Mouse (Mus musculus): ENCODE measurements around the gene Slc35a3. TPM values are rescaled to one million over a fixed set of nuclear protein-coding genes. Genes with fewer than 3 reads are reported as not detected.

Gene Slc35a3
- total and polyA plus RNA-seq, 3 experiments = 16.3 to 45.7 (median 24.6) TPM

- TF ChIP-seq CHD1 (IDR thresholded peaks at IDR 0.05; ENCODE audit: low read depth, low read length) (peak; percentile 76), MXI1 (IDR thresholded peaks at IDR 0.05; ENCODE audit: low read depth, low read length) (0 out of 2 replicates have a peak, but pooled peaks have one; percentile 6), CTCF (conservative IDR thresholded peaks at IDR 0.05 in 1 of 2, IDR thresholded peaks at IDR 0.05 in 1 of 2; ENCODE audit: low read depth in 2 of 2, low read length in 2 of 2) (no peak), POLR2A (IDR thresholded peaks at IDR 0.05; ENCODE audit: low read depth, low read length) (no peak), MAX (IDR thresholded peaks at IDR 0.05; ENCODE audit: low read length) (no peak), GABPA (IDR thresholded peaks at IDR 0.05; ENCODE audit: insufficient replicate concordance, low read depth, low read length) (no peak), RCOR1 (conservative IDR thresholded peaks at IDR 0.05; ENCODE audit: low read depth, low read length) (no peak)
- peak overlapping the region; percentile 92 for H3K9ac ChIP-seq (ENCODE audit: insufficient read depth, low read depth)
- H3K9me3 ChIP-seq (replicated peaks; ENCODE audit: low read length) = no peaks in the 10 kb centered on the region
- peaks cover 4 to 53% of the 10 kb centered on the region in 2 experiments; a peak in 3 of 4 replicates for H3K4me1 ChIP-seq (ENCODE audit: control insufficient read depth in 1 of 2, insufficient read depth in 2 of 2)
- peak overlapping the region; percentile 60 for H3K27ac ChIP-seq (ENCODE audit: insufficient read depth, low read depth)
- no peaks in the 10 kb centered on the region for H3K27me3 ChIP-seq (replicated peaks)
- peak overlapping the region; percentile 86 for H3K4me2 ChIP-seq (ENCODE audit: insufficient read depth, low read depth, poor library complexity, severe bottlenecking)
- H3K36me3 ChIP-seq (replicated peaks in 1 of 2; ENCODE audit: control insufficient read depth in 1 of 2, insufficient read depth in 1 of 2, low read length in 1 of 2) = peaks cover 0 to 2% of the 10 kb centered on the region in 2 experiments
- peak overlapping the region; percentile 76 to 97 (median 95) for H3K4me3 ChIP-seq (replicated peaks in 1 of 3; ENCODE audit: low read depth in 2 of 3, low read length in 2 of 3, poor library complexity in 1 of 3)
- dilution Hi-C loops (cut with MboI; ENCODE audit: extremely low pct_ligation_motif_present, extremely low pct_unique_long_range_greater_than_20kb, low sequenced_read_pairs) = no loop called here
- peaks cover 54% of the 10 kb centered on the region for H3K79me2 ChIP-seq (replicated peaks; ENCODE audit: control insufficient read depth, extremely low read depth, insufficient read depth, poor library complexity, severe bottlenecking)
- in situ Hi-C loops (cut with MboI; ENCODE audit: low pct_ligation_motif_present, low pct_unique_long_range_greater_than_20kb, low sequenced_read_pairs) = no loop called here
- DNase-seq (ENCODE audit: extremely low read depth) = no peak
These were observed 51.3 kb downstream of the Slc35a3 start for GRCm38 (mm10) chr3:116661288-116661869.

GRCm38 (mm10) chr3:116659856-116660430 is 52.7 kb downstream of the Slc35a3 start:
- Histone ChIP-seq H3K27ac (ENCODE audit: insufficient read depth, low read depth) (peak overlapping the region; percentile 28; the same call in 1 of the 2 replicates), H3K4me3 (replicated peaks in 1 of 3; ENCODE audit: low read depth in 2 of 3, low read length in 2 of 3, poor library complexity in 1 of 3) (peak overlapping the region; percentile 30 to 76 (median 54)), H3K9me3 (replicated peaks; ENCODE audit: low read length) (no peaks in the 10 kb centered on the region), H3K4me2 (ENCODE audit: insufficient read depth, low read depth, poor library complexity, severe bottlenecking) (peak overlapping the region; percentile 98), H3K27me3 (replicated peaks) (no peaks in the 10 kb centered on the region), H3K9ac (ENCODE audit: insufficient read depth, low read depth) (peak overlapping the region; percentile 92), H3K4me1 (ENCODE audit: control insufficient read depth in 1 of 2, insufficient read depth in 2 of 2) (peaks cover 8 to 67% of the 10 kb centered on the region in 2 experiments; a peak in 3 of 4 replicates), H3K36me3 (replicated peaks in 1 of 2; ENCODE audit: control insufficient read depth in 1 of 2, insufficient read depth in 1 of 2, low read length in 1 of 2) (peaks cover 0 to 3% of the 10 kb centered on the region in 2 experiments), H3K79me2 (replicated peaks; ENCODE audit: control insufficient read depth, extremely low read depth, insufficient read depth, poor library complexity, severe bottlenecking) (peaks cover 67% of the 10 kb centered on the region)
- DNase-seq (ENCODE audit: extremely low read depth) = no peak
- dilution Hi-C loops (cut with MboI; ENCODE audit: extremely low pct_ligation_motif_present, extremely low pct_unique_long_range_greater_than_20kb, low sequenced_read_pairs) = no loop called here
- in situ Hi-C loops (cut with MboI; ENCODE audit: low pct_ligation_motif_present, low pct_unique_long_range_greater_than_20kb, low sequenced_read_pairs) = no loop called here
- TF ChIP-seq MYC (IDR thresholded peaks at IDR 0.05; ENCODE audit: low read depth, low read length) = 0 out of 2 replicates have a peak, but pooled peaks have one; percentile 6
- no peak for TF ChIP-seq HCFC1 (IDR thresholded peaks at IDR 0.05; ENCODE audit: low read depth, low read length)

GRCm38 (mm10) chr3:116658928-116659565 is 53.6 kb downstream of the Slc35a3 start:
- Histone ChIP-seq H3K79me2 (replicated peaks; ENCODE audit: control insufficient read depth, extremely low read depth, insufficient read depth, poor library complexity, severe bottlenecking) (peaks cover 75% of the 10 kb centered on the region), H3K27me3 (replicated peaks) (no peaks in the 10 kb centered on the region), H3K4me2 (ENCODE audit: insufficient read depth, low read depth, poor library complexity, severe bottlenecking) (peak overlapping the region; percentile 98), H3K4me1 (ENCODE audit: control insufficient read depth in 1 of 2, insufficient read depth in 2 of 2) (peaks cover 8 to 70% of the 10 kb centered on the region in 2 experiments; a peak in 3 of 4 replicates), H3K4me3 (replicated peaks in 1 of 3; ENCODE audit: low read depth in 2 of 3, low read length in 2 of 3, poor library complexity in 1 of 3) (peak overlapping the region in 1 of 3 experiments; percentile 0), H3K9ac (ENCODE audit: insufficient read depth, low read depth) (peak overlapping the region; percentile 92), H3K9me3 (replicated peaks; ENCODE audit: low read length) (no peaks in the 10 kb centered on the region), H3K36me3 (replicated peaks in 1 of 2; ENCODE audit: control insufficient read depth in 1 of 2, insufficient read depth in 1 of 2, low read length in 1 of 2) (peaks cover 0 to 3% of the 10 kb centered on the region in 2 experiments), H3K27ac (ENCODE audit: insufficient read depth, low read depth) (no peak overlapping the region)
- TF ChIP-seq MAX (IDR thresholded peaks at IDR 0.05; ENCODE audit: low read length) (peak; percentile 63; the same call in 1 of the 2 replicates), CHD1 (IDR thresholded peaks at IDR 0.05; ENCODE audit: low read depth, low read length) (no peak), ETS1 (conservative IDR thresholded peaks at IDR 0.05; ENCODE audit: low read depth, low read length) (peak; percentile 46; the same call in 1 of the 2 replicates), SMC3 (IDR thresholded peaks at IDR 0.05; ENCODE audit: low read depth, low read length) (no peak), NRF1 (IDR thresholded peaks at IDR 0.05; ENCODE audit: low read depth, low read length) (no peak), MYC (IDR thresholded peaks at IDR 0.05; ENCODE audit: low read depth, low read length) (peak; percentile 64), BHLHE40 (IDR thresholded peaks at IDR 0.05; ENCODE audit: low read depth, low read length) (peak; percentile 100), MEF2A (IDR thresholded peaks at IDR 0.05; ENCODE audit: borderline replicate concordance, low read depth, low read length) (no peak), MXI1 (IDR thresholded peaks at IDR 0.05; ENCODE audit: low read depth, low read length) (peak; percentile 79)
- dilution Hi-C loops (cut with MboI; ENCODE audit: extremely low pct_ligation_motif_present, extremely low pct_unique_long_range_greater_than_20kb, low sequenced_read_pairs) (no loop called here), in situ Hi-C loops (cut with MboI; ENCODE audit: low pct_ligation_motif_present, low pct_unique_long_range_greater_than_20kb, low sequenced_read_pairs) (no loop called here)
- no peak for DNase-seq (ENCODE audit: extremely low read depth)
